Mouse (Mus musculus): Measurements from ENCODE around the gene Gpa33.

DNA sequence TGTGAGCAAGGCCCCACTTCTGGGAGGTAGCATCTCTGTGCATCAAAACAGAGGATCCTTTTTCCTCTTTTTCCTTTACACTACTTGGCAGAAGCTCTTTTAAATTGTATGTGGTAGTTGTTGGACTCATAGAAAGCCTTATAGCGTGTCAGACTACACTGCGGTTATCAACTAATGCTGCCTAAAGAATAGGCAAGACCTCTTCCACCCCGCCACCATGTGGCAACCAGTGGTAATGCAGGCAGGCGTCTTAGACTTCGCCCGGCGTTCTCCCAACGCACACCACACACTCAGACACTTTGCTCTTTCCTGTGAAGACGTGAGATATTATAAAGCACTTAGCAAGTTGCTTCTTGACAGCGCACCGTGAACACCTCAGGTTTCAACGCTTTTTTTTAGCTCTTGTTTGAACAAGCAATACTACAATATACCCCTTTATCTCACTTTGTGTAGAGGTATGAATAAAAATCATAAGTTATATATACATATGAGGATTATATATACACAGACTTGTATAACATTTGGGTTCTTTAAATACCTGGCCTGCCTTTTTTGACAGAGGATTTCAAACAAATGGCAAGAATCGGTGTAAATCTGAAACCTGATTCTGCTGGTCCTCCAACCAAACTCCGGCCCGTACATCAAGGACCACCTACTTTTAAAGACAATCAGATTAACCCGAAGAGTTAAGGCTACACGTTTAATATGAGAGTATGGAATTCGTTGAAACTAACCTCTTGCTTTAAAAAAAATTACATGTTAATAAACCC, 23.5 kb downstream of the Gpa33 start:
- TF ChIP-seq POLR2A (IDR thresholded peaks at IDR 0.05; ENCODE audit: borderline replicate concordance, extremely low read depth, insufficient read depth, insufficient read length, poor library complexity, severe bottlenecking) (no peak), CTCF (IDR thresholded peaks at IDR 0.05; ENCODE audit: borderline replicate concordance, extremely low read depth, insufficient read depth, insufficient read length) (peak; percentile 95)
